Mouse (Mus musculus) thymus, postnatal 10 days (tissue): ENCODE data around the gene Rpl15.
A peak's percentile ranks its signal among the peaks of the same experiment; 100 is the strongest.
"Not testable (repeated sequence)": the region's sequence is repeated elsewhere in the genome, so short reads cannot be mapped to it uniquely, and the experiment has no call there.

Source experiments
- DNase-seq, 2 experiments: peaks; one replicate each; pipeline ENCODE4 v3.0.0; 2021; ENCODE audit warnings: low spot score in 2 of 2

The Rpl15 gene

GRCm38 (mm10) chr14:18241786-18242185, 29.4 kb downstream of the Rpl15 start:
- peak; percentile 16 to 17 for DNase-seq

- no peak for DNase-seq
Measured at GRCm38 (mm10) chr14:18240132-18240531, 31.1 kb downstream of the Rpl15 start.

- peak; percentile 95 to 97 for DNase-seq
Measured at GRCm38 (mm10) chr14:18238750-18239731, 32.1 kb downstream of the Rpl15 start, which contains the start of gene Nr1d2. Gene Nr1d2, minus strand, starts transcription at chr14:18239127.

GRCm38 (mm10) chr14:18238131-18238749, 33.0 kb downstream of the Rpl15 start:
- peak; percentile 94 to 97 for DNase-seq

GRCm38 (mm10) chr14:18237381-18237780, 33.8 kb downstream of the Rpl15 start:
- no peak for DNase-seq

- DNase-seq = not testable (repeated sequence)
Measured at GRCm38 (mm10) chr14:18236496-18237235, 34.5 kb downstream of the Rpl15 start.

GRCm38 (mm10) chr14:18233981-18234960, 36.9 kb downstream of the Rpl15 start:
- no peak for DNase-seq

- no peak for DNase-seq
Measured at GRCm38 (mm10) chr14:18233076-18233475, 38.1 kb downstream of the Rpl15 start.

- not testable (repeated sequence) for DNase-seq
Measured at GRCm38 (mm10) chr14:18231866-18232265, 39.3 kb downstream of the Rpl15 start.

GRCm38 (mm10) chr14:18229751-18230150, 41.4 kb downstream of the Rpl15 start:
- not testable (repeated sequence) for DNase-seq

- DNase-seq = not testable (repeated sequence)
Measured at GRCm38 (mm10) chr14:18226181-18226580, 45.0 kb downstream of the Rpl15 start.

GRCm38 (mm10) chr14:18225431-18225830, 45.8 kb downstream of the Rpl15 start:
- DNase-seq = not testable (repeated sequence)

GRCm38 (mm10) chr14:18221977-18222376, 49.2 kb downstream of the Rpl15 start:
- no peak for DNase-seq
